Mouse (Mus musculus): ENCODE results near the gene Sim2.

- TF ChIP-seq CTCF (IDR thresholded peaks at IDR 0.05; ENCODE audit: extremely low read depth, insufficient read depth, low read length) (no peak), POLR2A (IDR thresholded peaks at IDR 0.05; ENCODE audit: extremely low read depth, insufficient read depth, low read length) (no peak)
Measured at GRCm38 (mm10) chr16:94134218-94134617, 49.5 kb downstream of the Sim2 start.

Measured in cortical plate, adult 2 months (tissue).